Mouse (Mus musculus): ENCODE results near the gene Cacng4. TPM values are rescaled to one million over a fixed set of nuclear protein-coding genes. Genes with fewer than 3 reads are reported as not detected.

Gene Cacng4
- polyA plus RNA-seq, 1 experiment = not detected

DNA sequence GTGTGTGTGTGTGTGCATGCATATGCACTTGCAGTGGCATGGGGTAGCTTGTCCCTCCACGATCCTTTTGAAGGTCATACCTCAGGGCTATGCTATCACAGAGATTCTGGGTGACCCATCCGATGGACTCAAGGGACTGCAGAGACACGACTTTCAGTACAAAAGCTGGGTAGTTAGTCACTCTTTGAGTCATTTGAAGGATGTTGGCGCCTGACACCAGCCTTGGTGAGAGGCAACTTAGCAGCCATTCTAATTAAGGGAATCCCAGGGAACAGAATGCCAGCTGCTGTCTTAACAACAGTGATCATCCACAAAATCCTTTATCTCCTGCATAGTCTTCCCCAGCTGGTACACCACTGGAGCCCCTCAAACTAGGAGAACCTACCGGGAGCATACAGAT, 45.2 kb downstream of the Cacng4 start:
- Histone ChIP-seq H3K27ac (ENCODE audit: insufficient read depth, low read depth, low read length) (no peak overlapping the region), H3K4me1 (ENCODE audit: control insufficient read depth, insufficient read depth, low read length) (peaks cover 3% of the 10 kb centered on the region), H3K4me3 (ENCODE audit: insufficient read depth, low read length) (no peak overlapping the region)
- TF ChIP-seq CTCF (IDR thresholded peaks at IDR 0.05; ENCODE audit: low read depth, low read length) (no peak), POLR2A (IDR thresholded peaks at IDR 0.05; ENCODE audit: borderline replicate concordance, low read depth, low read length) (no peak)

DNA sequence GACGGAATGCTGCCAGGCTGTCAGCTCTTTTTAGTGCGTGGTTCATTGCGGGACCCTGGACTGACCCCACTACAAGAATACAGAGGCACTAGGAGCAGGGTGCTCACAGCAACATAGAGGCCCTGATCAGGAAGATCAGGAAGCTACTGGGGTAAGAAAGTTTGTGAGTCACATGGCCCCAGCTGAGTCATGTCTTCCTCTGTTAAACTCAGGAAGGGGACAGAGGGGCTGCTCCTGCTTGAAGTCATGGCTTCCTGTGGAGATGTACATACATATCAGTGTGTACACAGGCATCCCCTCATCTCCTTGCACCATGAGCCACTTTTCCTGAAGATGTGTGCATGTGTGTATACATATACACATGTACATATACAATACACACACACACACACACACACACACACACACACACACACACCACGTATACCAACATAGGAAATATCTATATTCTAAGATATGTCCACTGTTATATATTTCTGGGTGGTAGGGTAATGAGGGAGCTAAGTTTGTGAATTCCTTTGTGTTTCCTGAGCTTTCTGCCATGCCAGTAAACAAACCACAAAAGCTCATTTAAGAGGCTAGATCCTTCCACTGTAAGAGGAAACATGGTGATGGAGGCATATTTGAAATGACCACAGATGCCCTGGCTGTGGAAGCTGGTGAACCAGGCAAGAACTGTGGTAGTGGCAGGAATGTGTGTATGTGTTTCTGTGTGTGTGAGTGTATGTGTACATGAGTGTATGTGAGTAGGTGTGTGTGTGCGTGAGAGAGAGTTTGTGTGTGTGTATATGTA, 45.9 kb downstream of the Cacng4 start:
- TF ChIP-seq CTCF (IDR thresholded peaks at IDR 0.05; ENCODE audit: low read depth, low read length) (no peak), POLR2A (IDR thresholded peaks at IDR 0.05; ENCODE audit: borderline replicate concordance, low read depth, low read length) (no peak)
- no peak overlapping the region for H3K4me3 ChIP-seq (ENCODE audit: insufficient read depth, low read length)
- peaks cover 3% of the 10 kb centered on the region for H3K4me1 ChIP-seq (ENCODE audit: control insufficient read depth, insufficient read depth, low read length)
- no peak overlapping the region for H3K27ac ChIP-seq (ENCODE audit: insufficient read depth, low read depth, low read length)

DNA sequence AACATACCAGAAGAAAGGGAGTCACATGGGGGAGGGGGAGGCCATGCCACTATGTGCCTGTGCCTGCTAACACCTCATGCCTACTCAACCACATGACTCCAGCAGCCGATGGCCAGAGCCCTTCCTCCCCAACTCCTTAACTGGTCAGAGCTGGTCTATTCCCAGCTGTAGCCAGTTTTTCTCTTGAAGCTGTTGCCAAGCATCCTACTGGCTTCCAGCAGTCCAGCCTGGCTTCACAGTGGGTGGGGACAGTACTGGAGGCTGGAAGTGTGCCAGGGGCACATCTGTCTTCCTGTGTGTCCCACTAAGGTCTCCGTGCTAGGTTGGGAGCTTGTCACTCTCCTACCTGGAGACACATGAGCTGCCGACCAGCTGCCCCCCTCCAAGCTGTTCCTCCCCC, 51.3 kb downstream of the Cacng4 start:
- peaks cover under 1% of the 10 kb centered on the region; the same call in 1 of the 2 replicates for H3K4me1 ChIP-seq (ENCODE audit: control insufficient read depth, insufficient read depth, low read length)
- H3K4me3 ChIP-seq (ENCODE audit: insufficient read depth, low read length) = no peak overlapping the region
- no peak overlapping the region for H3K27ac ChIP-seq (ENCODE audit: insufficient read depth, low read depth, low read length)
- TF ChIP-seq CTCF (IDR thresholded peaks at IDR 0.05; ENCODE audit: low read depth, low read length) (no peak), POLR2A (IDR thresholded peaks at IDR 0.05; ENCODE audit: borderline replicate concordance, low read depth, low read length) (no peak)

DNA sequence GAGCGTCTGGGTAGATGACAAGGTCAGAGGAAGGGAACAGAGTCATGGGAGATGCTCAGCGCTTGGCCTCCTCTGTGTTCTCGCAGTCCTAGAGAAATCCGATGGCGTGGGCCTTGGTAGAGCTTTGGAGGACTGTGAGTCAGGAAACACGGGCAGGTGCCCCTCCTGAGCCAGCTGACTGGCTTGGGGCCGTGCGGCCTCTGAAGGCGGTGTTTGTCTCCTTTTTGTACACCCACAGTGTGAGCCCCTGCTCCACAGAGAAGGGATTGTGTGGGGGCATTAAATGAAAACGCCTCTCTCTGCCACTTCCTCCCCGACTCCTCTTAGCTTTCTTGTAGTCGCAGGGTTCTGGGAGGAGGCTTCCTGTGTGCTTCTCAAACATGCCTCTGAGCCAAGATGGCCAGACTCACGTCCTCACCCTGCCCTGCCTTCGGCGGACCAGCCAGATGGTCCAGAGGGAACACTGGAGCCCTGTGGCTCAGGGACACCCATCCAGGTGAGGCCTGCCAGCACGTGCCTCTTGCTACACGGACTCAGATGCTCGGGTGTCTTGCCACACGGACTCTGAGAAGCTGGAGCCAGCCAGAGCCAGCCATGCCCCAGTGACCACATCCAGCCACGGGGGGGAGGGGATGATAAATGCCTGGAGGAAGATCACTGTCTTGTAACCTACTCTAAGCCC, 55.8 kb downstream of the Cacng4 start:
- Histone ChIP-seq H3K27ac (ENCODE audit: insufficient read depth, low read depth, low read length) (no peak overlapping the region), H3K4me3 (ENCODE audit: insufficient read depth, low read length) (no peak overlapping the region), H3K4me1 (ENCODE audit: control insufficient read depth, insufficient read depth, low read length) (no peaks in the 10 kb centered on the region)
- TF ChIP-seq POLR2A (IDR thresholded peaks at IDR 0.05; ENCODE audit: borderline replicate concordance, low read depth, low read length) = no peak
- no peak for TF ChIP-seq CTCF (IDR thresholded peaks at IDR 0.05; ENCODE audit: low read depth, low read length)

DNA sequence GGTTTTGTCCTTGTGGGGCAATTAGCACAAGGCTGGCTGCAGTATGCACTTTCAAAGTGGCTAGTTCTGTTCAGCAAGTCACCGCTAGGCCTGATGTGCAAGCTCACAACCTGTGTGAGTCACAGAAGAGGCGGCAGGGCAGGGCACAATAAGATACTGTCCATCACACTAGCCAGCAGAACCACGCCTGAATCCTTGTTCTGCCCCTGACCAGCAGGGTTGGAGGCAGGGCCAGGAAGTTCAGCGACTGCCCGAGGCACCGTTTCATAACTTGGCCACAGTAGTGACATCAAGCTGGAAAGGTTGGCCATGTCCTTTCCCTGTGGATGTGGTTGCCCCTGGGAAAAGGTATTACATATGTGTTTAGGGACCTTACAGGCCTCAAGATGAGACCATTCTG, 56.5 kb downstream of the Cacng4 start:
- H3K27ac ChIP-seq (ENCODE audit: insufficient read depth, low read depth, low read length) = no peak overlapping the region
- no peak overlapping the region for H3K4me3 ChIP-seq (ENCODE audit: insufficient read depth, low read length)
- H3K4me1 ChIP-seq (ENCODE audit: control insufficient read depth, insufficient read depth, low read length) = no peaks in the 10 kb centered on the region
- TF ChIP-seq POLR2A (IDR thresholded peaks at IDR 0.05; ENCODE audit: borderline replicate concordance, low read depth, low read length) (no peak), CTCF (IDR thresholded peaks at IDR 0.05; ENCODE audit: low read depth, low read length) (no peak)

DNA sequence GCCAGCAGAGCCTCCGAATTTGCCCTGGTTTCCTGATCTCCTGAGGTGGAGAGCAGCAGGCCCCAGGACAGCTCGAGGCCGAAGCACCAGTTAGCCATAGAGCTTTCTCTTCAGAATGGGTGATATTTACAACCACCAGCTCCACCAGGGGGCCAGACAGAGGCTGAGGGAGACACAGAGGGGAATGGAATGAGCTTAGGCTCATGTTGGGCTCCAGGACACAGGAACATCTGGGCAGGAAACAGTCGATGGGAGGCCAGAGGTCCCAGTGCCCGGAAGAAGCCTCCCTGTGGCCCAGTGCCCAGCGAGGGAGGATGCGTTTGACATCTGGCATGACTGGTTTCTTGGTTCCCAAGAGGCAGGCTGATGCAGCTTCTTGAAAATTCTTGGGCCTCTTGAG, 60.2 kb downstream of the Cacng4 start:
- Histone ChIP-seq H3K27ac (ENCODE audit: insufficient read depth, low read depth, low read length) (no peak overlapping the region), H3K4me1 (ENCODE audit: control insufficient read depth, insufficient read depth, low read length) (no peaks in the 10 kb centered on the region), H3K4me3 (ENCODE audit: insufficient read depth, low read length) (no peak overlapping the region)
- TF ChIP-seq POLR2A (IDR thresholded peaks at IDR 0.05; ENCODE audit: borderline replicate concordance, low read depth, low read length) (no peak), CTCF (IDR thresholded peaks at IDR 0.05; ENCODE audit: low read depth, low read length) (no peak)

DNA sequence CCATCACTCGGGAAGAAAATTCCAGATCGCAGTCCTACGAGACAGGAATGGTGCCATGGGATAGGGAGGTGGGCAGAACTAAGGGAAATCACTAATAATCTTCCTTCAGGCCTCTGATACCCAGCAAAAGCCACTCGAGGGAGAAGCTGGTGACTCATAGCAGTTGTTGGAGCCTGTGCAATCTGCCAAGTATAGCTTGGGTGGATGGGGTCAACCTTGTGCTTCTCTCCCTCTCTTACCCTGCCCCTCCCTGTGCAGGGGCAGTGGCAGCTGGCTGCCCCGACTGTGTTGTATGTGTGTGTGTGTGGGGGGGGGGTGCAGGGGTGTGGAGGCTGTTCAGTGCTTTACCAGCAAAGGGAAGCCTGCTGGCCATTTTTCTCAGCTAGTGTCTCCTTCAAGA, 62.9 kb downstream of the Cacng4 start:
- no peak overlapping the region for H3K27ac ChIP-seq (ENCODE audit: insufficient read depth, low read depth, low read length)
- H3K4me3 ChIP-seq (ENCODE audit: insufficient read depth, low read length) = no peak overlapping the region
- no peak for TF ChIP-seq CTCF (IDR thresholded peaks at IDR 0.05; ENCODE audit: low read depth, low read length)
- no peak for TF ChIP-seq POLR2A (IDR thresholded peaks at IDR 0.05; ENCODE audit: borderline replicate concordance, low read depth, low read length)
- H3K4me1 ChIP-seq (ENCODE audit: control insufficient read depth, insufficient read depth, low read length) = no peaks in the 10 kb centered on the region

DNA sequence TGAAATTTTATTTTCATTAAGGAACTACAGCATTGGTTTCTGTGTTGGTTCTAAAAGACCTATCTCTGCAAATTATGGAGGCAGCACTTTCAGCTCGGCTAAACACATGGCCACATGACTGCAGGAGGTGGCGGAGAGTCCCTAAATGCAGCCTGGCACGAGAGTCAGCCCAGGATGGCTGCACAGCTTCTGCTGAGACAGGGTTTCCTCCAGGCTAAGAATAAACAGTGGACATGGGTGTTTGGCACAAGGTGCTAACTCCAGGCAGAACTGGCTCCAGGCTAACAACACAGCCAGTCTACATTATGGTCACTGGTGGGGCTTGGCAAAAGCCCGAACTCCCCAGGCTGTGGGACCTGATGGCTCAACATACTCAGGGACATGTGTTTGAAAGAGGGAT, 63.4 kb downstream of the Cacng4 start:
- H3K4me1 ChIP-seq (ENCODE audit: control insufficient read depth, insufficient read depth, low read length) = no peaks in the 10 kb centered on the region
- no peak overlapping the region for H3K27ac ChIP-seq (ENCODE audit: insufficient read depth, low read depth, low read length)
- TF ChIP-seq POLR2A (IDR thresholded peaks at IDR 0.05; ENCODE audit: borderline replicate concordance, low read depth, low read length) (no peak), CTCF (IDR thresholded peaks at IDR 0.05; ENCODE audit: low read depth, low read length) (no peak)
- H3K4me3 ChIP-seq (ENCODE audit: insufficient read depth, low read length) = no peak overlapping the region

DNA sequence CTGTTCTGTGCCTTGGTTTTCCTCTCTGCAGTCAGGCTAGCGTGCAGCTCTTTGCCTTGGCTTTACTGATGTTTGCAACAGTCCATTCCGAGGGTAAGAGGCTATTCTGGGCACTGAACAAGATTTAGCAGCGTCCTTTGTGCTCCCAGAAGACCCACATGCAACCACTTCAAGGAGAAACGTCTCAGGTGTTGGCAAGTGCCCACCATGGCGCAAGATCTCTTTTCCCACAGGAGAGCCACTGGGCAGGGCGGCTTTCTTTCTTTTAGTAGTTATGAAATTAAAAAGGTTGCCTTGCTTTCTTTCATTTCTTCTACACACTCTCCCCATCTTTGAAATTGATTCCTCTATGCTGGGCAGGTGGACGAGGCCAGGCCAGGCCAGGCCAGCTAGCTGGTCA, 65.2 kb downstream of the Cacng4 start:
- TF ChIP-seq POLR2A (IDR thresholded peaks at IDR 0.05; ENCODE audit: borderline replicate concordance, low read depth, low read length) = no peak
- TF ChIP-seq CTCF (IDR thresholded peaks at IDR 0.05; ENCODE audit: low read depth, low read length) = no peak
- Histone ChIP-seq H3K4me1 (ENCODE audit: control insufficient read depth, insufficient read depth, low read length) (no peaks in the 10 kb centered on the region), H3K4me3 (ENCODE audit: insufficient read depth, low read length) (no peak overlapping the region), H3K27ac (ENCODE audit: insufficient read depth, low read depth, low read length) (no peak overlapping the region)

All from bone marrow macrophage, adult 2 months (primary cell).